Mouse (Mus musculus): ENCODE data around the gene C2cd2.

The C2cd2 gene

DNA sequence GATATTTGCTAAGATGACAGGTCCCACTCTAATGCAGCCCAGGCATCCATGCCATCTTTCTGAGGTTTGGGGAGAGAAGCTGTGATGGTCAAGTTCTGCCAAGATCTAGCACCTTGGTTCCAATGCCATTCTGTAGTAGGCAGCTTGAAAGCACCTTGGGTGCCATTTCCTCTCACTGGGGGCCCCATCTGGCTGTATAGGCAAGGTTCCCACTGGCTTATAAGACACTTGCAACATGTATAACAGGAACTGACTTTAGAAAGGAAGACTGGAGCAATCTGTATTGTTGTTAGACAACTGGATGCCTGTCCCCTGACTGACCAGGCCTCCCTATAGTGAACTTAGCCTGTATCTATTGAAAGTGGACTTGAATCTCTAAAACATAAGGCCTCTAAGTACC, 74.6 kb downstream of the C2cd2 start:
- in situ Hi-C loops (cut with MboI; ENCODE audit: low sequenced_read_pairs) = no loop called here

DNA sequence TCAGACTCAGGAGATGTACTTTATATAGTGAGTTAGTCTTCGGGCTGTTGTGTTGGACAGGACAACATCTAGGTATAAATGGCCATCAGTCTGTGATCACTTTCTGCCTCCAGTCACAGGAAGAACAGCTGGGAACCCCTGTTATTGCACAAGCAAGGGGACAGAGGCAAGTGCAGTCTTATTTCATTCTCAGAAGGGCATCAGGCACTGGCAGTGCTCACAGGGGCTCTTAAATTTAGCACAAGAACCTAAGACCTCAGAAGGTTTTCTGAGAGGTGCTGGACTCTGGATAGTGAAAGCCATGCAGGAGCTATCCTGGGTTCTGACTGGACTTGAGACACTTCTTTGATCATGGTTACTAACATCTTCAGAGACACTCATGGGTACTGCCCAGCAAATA, 78.7 kb downstream of the C2cd2 start:
- in situ Hi-C loops (cut with MboI; ENCODE audit: low sequenced_read_pairs) = no loop called here

DNA sequence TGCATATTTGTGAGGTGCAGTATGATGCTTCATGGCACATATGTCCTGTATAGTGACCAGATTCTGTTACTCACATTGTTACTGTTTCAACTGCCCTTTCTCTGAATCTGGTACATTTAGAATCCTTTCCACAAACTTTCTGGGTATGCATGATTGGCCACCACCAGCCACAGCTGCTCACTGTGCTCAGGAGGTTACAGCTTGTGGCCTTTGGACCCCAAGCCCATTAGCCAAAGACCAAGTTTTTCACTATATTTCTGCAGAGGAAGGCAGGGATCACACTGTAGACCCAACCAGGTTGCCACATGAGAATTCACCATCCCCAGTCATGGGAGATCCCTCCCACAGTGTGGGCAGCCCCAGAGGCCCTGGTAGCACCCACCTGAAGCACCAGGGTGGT, 79.5 kb downstream of the C2cd2 start:
- in situ Hi-C loops (cut with MboI; ENCODE audit: low sequenced_read_pairs) = no loop called here

GRCm38 (mm10) chr16:97879134-97879533, 83.3 kb downstream of the C2cd2 start:
- in situ Hi-C loops (cut with MboI; ENCODE audit: low sequenced_read_pairs) = no loop called here

- in situ Hi-C loops (cut with MboI; ENCODE audit: low sequenced_read_pairs) = no loop called here
Observed at GRCm38 (mm10) chr16:97877502-97877901, 84.9 kb downstream of the C2cd2 start.

- in situ Hi-C loops (cut with MboI; ENCODE audit: low sequenced_read_pairs) = no loop called here
Observed at GRCm38 (mm10) chr16:97875101-97875500, 87.3 kb downstream of the C2cd2 start.

DNA sequence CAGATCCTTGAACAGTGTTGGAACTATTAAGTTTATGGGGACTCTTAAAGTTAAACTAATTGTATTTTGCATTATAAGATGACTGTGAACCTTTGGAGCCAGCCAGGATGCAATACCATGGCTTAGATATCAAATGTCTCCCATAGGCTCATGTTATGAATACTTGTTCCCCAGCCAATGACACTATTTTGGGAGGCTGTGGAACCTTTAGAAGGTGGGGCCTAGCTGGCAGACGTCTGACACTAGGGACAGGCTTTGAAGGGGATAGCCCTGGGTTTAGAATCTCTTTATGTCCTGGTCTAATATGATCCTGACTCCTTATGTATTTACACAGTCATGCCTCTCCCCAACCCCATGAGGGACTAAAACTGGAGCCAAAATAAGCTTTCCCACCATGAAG, 88.0 kb downstream of the C2cd2 start:
- in situ Hi-C loops (cut with MboI; ENCODE audit: low sequenced_read_pairs) = no loop called here

DNA sequence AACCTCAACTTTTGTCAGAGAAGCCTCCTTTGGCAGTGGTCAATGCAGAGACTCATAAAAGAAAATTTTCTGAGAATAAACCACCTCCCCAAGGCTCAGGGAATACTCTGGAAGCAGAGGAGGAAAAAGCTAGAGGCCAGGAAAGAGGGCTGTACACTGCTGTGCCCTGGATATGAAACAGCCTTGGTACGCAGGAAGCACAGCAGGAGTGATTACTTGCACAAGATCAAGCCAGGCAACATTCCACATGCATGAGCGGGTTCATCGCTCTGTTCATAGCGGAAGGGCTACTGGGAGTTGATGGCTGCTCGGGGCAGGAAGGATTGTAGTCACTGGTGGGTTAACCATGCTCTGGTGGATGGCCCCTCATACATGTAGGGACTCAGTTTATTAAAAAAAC, 89.7 kb downstream of the C2cd2 start:
- in situ Hi-C loops (cut with MboI; ENCODE audit: low sequenced_read_pairs) = no loop called here

DNA sequence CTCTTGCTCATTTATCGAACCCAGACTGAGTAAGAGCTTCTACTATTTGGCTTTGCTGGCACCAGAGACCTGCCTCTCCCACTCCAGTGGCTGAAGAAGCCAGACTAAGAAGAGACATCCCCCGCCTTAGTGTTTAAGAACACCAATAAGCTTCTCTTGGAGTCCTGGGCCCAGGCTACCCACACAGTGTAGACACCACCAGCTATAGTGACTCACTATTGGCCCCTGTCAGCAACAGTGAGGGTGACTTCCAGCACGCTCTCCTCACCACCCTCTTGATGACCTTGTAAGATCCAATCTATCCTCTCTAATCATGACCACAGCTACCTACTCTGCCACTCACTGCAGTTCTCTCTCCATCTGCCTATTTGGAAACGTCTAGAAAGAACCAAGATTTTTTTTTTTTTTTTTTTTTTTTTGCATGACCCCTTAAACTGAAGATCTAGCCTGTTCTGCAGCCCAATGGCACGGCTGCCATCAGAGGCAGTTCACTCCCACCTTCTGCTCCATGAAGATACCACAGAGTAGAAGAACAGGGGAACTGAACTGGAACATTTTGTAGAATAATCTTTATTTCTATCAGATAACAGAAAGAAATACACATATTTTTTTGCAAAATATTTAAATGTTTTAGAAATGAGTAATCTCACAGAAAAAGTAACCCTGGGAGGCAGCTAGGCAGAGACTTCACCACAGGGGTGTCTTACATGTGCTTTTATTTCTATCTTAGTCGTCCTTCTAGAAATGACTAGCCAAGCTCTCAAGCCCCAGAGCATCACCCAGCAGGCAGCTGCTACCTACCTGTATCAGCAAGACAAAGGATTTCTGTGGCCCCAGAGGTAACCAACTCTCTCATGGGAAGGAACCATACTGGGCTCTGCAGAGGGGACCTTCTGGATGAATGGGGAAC, 93.0 kb downstream of the C2cd2 start:
- in situ Hi-C loops (cut with MboI; ENCODE audit: low sequenced_read_pairs) = no loop called here

GRCm38 (mm10) chr16:97863932-97864467, 98.4 kb downstream of the C2cd2 start:
- in situ Hi-C loops (cut with MboI; ENCODE audit: low sequenced_read_pairs) = no loop called here

GRCm38 (mm10) chr16:97856050-97856449, 106.3 kb downstream of the C2cd2 start:
- in situ Hi-C loops (cut with MboI; ENCODE audit: low sequenced_read_pairs) = no loop called here

- in situ Hi-C loops (cut with MboI; ENCODE audit: low sequenced_read_pairs) = no loop called here
Observed at GRCm38 (mm10) chr16:97851741-97852319, 110.6 kb downstream of the C2cd2 start, which contains the start of gene Prdm15. TSS of gene Prdm15 (minus strand) at chr16:97851850.

DNA sequence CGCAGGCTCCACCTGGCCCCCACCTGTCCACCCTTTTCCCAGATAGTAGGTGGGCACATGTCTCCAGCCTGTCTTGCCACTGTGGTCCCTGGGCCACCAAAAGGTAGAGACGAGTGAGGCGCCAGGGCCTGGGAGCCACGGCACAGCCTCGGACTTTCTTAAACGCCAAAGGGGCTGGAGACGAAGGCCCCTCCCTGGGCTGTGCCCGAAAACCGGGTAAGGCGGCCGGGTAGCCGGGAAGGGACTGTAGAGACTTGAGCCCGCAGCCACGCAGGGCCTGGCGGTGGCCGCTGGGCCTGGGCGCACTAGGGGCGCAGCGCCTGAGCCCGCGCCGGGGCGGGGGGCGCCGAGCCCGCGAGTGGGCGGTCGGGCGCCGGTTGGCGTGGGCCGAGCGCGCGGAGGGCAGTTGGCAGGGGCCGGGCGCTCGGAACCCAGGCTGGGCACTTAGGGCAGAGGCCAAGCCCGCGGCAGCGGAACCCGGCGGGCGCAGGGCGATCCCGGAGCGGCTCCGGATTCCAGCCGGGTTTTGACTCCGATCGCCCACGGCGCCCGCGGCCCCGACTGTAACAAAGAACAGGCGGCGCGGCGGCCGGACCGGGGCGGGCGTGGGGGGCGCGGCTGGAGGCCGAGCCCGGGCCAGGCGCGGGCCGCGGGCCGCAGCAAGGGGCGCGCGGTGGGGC, 111.2 kb downstream of the C2cd2 start:
- in situ Hi-C loops (cut with MboI; ENCODE audit: low sequenced_read_pairs) = no loop called here

DNA sequence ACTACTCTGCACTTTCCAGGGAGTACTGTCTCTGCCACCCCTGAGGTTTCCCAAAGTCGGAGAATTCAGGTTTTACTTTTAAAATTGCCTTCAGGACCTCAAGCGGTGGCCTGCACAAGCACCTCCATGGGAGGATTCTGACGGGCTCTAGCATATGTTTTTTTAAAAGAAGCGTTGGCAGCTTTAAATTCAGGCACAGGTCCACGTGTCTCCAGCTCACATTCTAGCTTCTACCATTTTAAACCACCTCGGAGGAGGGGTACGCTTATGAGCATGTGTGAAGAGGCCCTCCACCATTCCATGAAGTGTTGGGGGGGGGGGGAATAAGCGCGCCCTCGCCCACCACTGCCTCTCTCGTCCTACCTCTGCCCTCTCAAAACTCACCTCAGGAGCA, 111.7 kb downstream of the C2cd2 start:
- in situ Hi-C loops (cut with MboI; ENCODE audit: low sequenced_read_pairs) = no loop called here

DNA sequence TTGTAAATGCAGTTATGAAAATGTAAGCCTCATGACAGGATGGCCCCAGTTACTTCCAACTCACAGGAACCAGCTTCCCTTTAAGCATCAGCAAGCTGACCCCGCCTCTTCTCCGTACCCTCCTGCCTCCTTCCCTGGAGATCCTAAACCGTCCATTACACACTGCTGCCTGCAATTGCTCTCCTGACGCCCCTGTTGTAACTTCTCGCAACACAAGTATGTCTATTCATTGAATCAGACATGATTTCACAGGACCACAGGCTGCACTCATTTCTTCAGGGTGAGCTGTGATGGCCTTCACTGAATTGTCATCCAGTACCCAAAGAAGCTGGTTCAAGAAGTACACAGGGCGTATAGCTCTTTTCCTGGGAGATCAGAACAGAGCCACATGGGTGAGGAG, 113.6 kb downstream of the C2cd2 start:
- in situ Hi-C loops (cut with MboI; ENCODE audit: low sequenced_read_pairs) = no loop called here

DNA sequence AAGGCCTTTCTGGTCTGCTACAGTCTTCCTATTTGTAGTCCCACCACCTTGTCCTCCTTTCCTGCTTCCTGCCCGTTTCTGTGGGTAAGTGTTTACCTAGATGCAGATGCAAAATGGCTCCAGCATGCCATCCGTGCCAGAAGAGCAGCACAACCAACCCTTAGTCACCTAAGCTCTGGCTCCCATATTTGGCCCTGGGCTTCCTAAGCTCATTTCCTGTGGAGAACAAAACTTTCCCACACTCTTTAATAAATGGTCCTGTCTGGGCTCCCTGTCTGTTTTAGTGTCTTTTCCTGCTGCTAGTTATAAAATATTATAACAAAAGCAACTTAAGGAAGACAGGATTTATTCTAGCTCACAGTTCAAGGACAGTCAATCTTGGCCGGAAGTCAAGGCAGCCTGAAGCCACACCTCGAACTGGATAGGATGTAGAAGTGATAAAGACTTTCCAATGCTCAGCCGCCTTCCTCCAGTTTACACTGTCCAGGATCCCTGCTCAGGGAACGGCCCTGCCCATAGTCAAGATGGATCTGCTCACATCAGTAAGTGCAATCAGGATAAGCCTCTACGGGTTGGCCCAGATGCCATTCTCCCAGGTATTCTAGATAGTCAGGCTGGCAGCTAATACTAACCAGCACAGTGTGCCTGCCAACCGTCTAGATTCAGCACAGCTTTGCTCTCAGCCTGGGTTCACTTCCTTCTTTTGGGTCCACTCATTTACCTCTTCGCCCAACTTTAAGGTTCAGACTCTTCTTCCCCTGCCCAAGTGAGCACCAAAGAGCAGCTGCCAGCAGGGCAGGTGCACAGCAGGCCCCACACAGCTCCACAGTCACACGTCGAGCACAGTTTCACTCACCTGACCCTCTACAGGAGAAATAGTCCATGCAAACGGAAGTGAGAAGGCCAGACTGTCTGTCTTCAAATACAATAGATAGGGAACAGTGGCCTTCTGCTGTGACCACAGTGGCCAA, 117.1 kb downstream of the C2cd2 start:
- in situ Hi-C loops (cut with MboI; ENCODE audit: low sequenced_read_pairs) = no loop called here

- in situ Hi-C loops (cut with MboI; ENCODE audit: low sequenced_read_pairs) = no loop called here
Observed at GRCm38 (mm10) chr16:97832154-97832553, 130.2 kb downstream of the C2cd2 start.

GRCm38 (mm10) chr16:97828207-97828606, 134.2 kb downstream of the C2cd2 start:
- in situ Hi-C loops (cut with MboI; ENCODE audit: low sequenced_read_pairs) = no loop called here

GRCm38 (mm10) chr16:97823311-97824007, 138.9 kb downstream of the C2cd2 start:
- in situ Hi-C loops (cut with MboI; ENCODE audit: low sequenced_read_pairs) = no loop called here

GRCm38 (mm10) chr16:97819532-97819931, 142.9 kb downstream of the C2cd2 start:
- in situ Hi-C loops (cut with MboI; ENCODE audit: low sequenced_read_pairs) = no loop called here

Measured in CH12F3 (cell line).